Mouse (Mus musculus): ENCODE results near the gene Gm11492. TPM values are rescaled to one million over a fixed set of nuclear protein-coding genes. Genes with fewer than 3 reads are reported as not detected.
A peak's percentile ranks its signal among the peaks of the same experiment; 100 is the strongest.

Gm11492 gene
- polyA plus RNA-seq, 1 experiment from 2014 or later, result not detected

DNA sequence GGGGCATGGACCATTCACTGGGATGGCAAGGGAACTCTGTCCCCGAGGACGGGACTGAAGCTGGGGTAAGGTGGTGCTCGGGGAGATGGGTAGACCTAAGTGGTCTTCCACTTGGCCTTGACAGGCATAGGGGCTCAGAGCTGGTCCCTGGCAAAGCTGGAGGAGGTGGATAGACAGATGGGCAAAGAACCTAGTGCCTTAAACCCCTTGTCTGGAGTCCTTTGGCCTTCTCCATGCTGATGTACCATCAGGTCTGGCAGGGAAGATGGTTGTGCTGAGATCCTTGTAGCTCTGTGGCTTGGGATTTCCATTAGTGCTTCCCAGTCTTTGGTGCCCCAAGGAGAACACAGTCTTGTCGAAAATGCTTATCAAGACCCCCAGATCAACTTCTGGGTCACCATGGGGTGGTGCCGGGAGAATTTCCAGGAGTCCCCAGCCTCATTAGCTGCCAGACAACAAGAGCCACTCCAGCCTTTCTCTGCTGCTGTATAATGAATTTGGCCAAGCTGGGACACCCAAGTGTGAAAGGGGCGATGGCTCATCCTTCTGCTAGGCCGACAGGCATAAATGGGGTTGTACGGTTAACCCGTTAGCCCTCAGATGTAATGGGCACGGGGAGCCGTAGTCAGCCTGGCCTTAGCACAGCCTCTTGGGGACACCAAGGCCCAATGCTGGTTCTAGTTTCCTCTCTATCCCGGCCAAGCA lies 14.9 kb downstream of the Gm11492 start:
- Histone ChIP-seq H3K4me3 (no peak overlapping the region), H3K36me3 (no peaks in the 10 kb centered on the region), H3K9ac (no peak overlapping the region), H3K9me3 (no peaks in the 10 kb centered on the region), H3K4me1 (replicated peaks) (peaks cover 22% of the 10 kb centered on the region), H3K4me2 (no peak overlapping the region), H3K27me3 (peaks cover 11% of the 10 kb centered on the region; the same call in 1 of the 2 replicates), H3K27ac (no peak overlapping the region)
- ATAC-seq (ENCODE audit: low FRiP score), result no peak
- WGBS, result 92% methylated on average over 12 of the region's 12 CpGs

DNA sequence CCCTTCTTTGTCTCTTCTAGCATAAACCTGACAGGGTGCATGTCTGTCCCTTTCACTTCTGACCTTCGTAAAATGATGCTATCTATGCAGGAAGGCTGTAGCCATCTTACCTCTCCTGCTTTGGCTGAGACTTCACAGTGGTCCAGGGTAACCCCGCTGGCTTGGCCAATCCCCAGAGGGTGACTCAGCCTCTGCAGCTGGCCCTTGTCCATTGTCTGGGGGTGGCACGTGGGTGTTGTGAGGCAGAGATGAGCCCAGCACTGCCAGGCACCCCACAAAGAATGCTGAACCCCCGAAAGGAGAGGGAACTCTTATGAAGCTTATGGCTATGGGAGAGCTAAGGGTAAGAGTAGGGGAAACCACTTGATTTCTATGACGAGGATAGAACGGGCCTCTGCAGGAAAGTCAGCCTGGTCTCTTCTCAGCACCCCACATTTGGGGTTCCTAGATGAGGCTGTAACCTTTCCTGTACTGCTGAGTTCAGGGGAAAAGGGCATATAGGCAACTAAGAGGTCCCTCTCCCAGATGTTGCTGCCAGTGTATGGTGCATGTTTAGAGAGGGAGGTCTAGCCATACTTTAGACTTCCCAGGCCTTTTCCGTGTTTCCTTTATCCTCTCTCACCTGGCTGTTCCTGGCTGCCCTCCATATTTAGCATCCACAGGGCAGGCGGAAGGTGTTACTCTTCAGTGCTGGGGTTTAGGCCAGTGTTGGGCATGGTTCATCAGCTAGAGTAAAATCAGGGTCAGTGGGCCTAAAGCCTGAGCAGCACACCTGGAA lies 15.7 kb downstream of the Gm11492 start:
- no peaks in the 10 kb centered on the region for H3K36me3 ChIP-seq
- 0 out of 2 replicates have a peak, but pooled peaks cover 3% of the 10 kb centered on the region for H3K27me3 ChIP-seq
- no peaks in the 10 kb centered on the region for H3K9me3 ChIP-seq
- peaks cover 22% of the 10 kb centered on the region for H3K4me1 ChIP-seq (replicated peaks)
- no peak overlapping the region for H3K9ac ChIP-seq
- H3K4me2 ChIP-seq, result no peak overlapping the region
- no peak for ATAC-seq (ENCODE audit: low FRiP score)
- H3K4me3 ChIP-seq, result no peak overlapping the region
- 85% methylated on average over 8 of the region's 8 CpGs for WGBS
- no peak overlapping the region for H3K27ac ChIP-seq

DNA sequence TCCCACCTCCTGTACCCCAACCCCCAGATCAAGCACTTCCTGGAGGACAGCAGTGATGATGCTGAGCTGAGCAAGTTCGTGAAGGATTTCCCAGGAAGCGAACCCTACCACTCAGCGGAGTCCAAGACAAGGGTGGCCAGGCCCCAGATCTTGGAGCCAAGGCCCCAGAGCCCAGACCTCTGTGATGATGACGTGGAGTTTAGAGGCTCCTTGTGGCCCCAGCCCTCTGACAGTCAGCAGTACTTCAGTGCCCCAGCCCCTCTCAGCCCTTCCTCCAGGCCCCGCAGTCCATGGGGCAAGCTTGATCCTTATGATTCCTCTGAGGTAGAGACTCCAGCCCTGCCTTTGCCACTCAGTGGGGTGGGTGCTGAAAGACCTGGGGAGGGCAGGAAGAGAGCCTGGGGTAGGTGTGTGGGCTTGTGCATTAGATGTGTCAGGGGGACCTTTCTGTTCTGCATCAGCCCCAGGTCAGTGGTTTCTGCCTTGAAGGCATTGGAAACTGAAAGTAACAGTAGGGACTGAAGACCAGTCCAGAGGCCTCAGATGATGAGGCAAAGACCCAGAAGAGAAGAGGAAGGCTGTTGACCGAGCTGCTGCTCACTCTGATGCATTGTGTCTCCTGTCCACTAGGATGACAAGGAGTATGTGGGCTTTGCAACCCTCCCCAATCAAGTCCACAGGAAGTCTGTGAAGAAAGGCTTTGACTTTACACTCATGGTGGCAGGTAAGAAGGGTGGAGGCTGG lies 17.0 kb downstream of the Gm11492 start:
- H3K4me3 ChIP-seq, result no peak overlapping the region
- H3K36me3 ChIP-seq, result no peaks in the 10 kb centered on the region
- no peak overlapping the region for H3K4me2 ChIP-seq
- WGBS, result 85% methylated on average over 6 of the region's 6 CpGs
- H3K27me3 ChIP-seq, result no peaks in the 10 kb centered on the region
- H3K4me1 ChIP-seq (replicated peaks), result peaks cover 10% of the 10 kb centered on the region
- H3K27ac ChIP-seq, result no peak overlapping the region
- H3K9me3 ChIP-seq, result no peaks in the 10 kb centered on the region
- ATAC-seq (ENCODE audit: low FRiP score), result no peak
- no peak overlapping the region for H3K9ac ChIP-seq

DNA sequence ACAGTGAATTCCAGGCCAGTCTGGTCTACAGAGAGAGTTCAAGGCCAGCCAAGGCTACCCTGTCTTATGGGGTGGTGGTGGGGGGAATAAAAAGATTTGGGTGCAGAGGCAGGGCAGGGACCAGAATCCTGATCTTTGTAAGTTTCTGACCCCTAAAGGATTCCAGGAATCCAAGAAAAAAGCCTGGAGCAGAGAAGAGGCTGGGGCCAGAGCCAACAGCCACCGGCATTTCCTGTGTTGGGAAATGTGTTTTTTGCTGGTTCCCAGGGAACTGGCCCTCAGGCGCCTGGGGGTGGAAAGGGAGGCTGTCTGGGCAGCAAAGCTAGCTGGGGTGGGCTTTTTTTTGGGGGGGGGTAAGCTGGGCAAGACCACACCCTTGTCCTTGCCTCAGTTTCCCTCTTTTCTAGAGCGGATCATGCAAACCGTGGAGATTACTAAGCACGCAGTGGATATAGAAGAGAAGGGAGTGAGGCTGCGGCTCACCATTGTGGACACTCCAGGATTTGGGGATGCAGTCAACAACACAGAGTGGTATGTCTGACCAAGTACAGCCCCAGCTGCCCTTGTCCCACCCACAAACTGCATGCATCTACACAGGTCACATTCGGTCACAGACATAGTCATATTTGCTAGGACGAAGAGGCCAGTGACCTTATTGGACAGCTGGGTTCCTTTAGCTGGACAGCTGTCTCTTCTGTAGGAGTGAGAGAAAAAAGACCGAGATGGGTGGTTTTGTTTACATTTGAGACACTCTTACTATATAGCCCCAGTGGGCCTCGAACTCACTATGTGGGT lies 18.5 kb downstream of the Gm11492 start:
- no peak for ATAC-seq (ENCODE audit: low FRiP score)
- 85% methylated on average over 10 of the region's 10 CpGs for WGBS

DNA sequence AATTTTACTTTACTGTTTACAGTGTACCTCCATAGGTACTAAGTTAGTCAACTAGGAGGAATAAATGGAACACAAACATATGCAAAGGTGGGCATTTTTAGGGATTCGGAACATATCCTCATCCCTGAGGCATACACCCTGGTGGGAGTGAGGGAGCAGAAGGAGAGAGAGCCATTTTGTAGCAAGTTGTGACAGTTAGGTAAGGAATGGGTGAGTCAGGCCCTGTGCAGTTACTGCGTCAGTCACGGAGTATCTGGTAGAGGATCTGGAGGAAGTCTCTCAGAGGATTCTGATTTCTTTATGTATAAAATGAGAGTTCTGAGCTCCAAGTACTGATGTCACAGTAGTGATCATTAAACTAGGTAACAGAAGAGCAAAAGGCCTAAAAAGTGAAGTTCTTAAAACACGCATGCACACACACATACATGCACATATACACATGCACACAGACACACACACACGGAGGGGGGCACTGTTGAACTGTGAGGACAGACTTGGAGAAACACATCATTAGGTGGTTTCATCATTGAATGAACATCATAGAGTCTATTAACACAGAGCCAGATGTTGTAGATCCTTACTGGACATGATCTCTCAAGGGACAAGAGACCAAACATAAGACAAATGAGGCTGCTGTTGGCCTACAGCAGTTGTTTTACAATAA lies 20.9 kb downstream of the Gm11492 start:
- Histone ChIP-seq H3K4me2 (no peak overlapping the region), H3K27ac (no peak overlapping the region), H3K27me3 (no peaks in the 10 kb centered on the region), H3K9me3 (no peaks in the 10 kb centered on the region), H3K9ac (no peak overlapping the region), H3K36me3 (no peaks in the 10 kb centered on the region), H3K4me3 (no peak overlapping the region), H3K4me1 (replicated peaks) (peaks cover 25% of the 10 kb centered on the region)
- 96% methylated on average over 5 of the region's 5 CpGs for WGBS
- ATAC-seq (ENCODE audit: low FRiP score), result no peak

More for the DNA sequence above, 18.5 kb downstream of the Gm11492 start:
- no peak overlapping the region for H3K9ac ChIP-seq
- no peaks in the 10 kb centered on the region for H3K9me3 ChIP-seq
- H3K36me3 ChIP-seq, result no peaks in the 10 kb centered on the region
- H3K27me3 ChIP-seq, result no peaks in the 10 kb centered on the region
- peaks cover 12% of the 10 kb centered on the region for H3K4me1 ChIP-seq (replicated peaks)
- no peak overlapping the region for H3K4me2 ChIP-seq
- H3K4me3 ChIP-seq, result no peak overlapping the region
- H3K27ac ChIP-seq, result no peak overlapping the region

DNA sequence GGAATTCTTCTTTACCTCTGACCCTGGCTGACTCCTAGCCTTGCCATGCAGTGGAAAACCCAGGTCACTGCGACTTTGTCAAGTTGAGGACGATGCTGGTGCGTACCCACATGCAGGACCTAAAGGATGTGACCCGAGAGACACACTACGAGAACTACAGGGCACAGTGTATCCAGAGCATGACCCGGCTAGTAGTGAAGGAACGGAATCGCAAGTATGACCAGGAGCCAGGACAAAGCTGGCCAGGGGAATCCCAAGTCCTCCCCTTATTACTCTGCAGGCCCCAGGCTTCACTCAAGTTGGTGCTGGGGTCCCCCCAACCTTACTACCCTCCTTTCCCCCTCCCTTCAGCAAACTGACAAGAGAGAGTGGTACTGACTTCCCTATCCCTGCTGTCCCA lies 23.2 kb downstream of the Gm11492 start:
- no peak overlapping the region for H3K27ac ChIP-seq
- peaks cover 42% of the 10 kb centered on the region for H3K4me1 ChIP-seq (replicated peaks)
- H3K27me3 ChIP-seq, result no peaks in the 10 kb centered on the region
- H3K4me3 ChIP-seq, result no peak overlapping the region
- H3K9ac ChIP-seq, result peak overlapping the region; percentile 29; the same call in 1 of the 2 replicates
- no peaks in the 10 kb centered on the region; the same call in 1 of the 2 replicates for H3K36me3 ChIP-seq
- H3K9me3 ChIP-seq, result no peaks in the 10 kb centered on the region
- peak overlapping the region; percentile 87; the same call in 1 of the 2 replicates for H3K4me2 ChIP-seq
- 89% methylated on average over 8 of the region's 8 CpGs for WGBS
- no peak for ATAC-seq (ENCODE audit: low FRiP score)

DNA sequence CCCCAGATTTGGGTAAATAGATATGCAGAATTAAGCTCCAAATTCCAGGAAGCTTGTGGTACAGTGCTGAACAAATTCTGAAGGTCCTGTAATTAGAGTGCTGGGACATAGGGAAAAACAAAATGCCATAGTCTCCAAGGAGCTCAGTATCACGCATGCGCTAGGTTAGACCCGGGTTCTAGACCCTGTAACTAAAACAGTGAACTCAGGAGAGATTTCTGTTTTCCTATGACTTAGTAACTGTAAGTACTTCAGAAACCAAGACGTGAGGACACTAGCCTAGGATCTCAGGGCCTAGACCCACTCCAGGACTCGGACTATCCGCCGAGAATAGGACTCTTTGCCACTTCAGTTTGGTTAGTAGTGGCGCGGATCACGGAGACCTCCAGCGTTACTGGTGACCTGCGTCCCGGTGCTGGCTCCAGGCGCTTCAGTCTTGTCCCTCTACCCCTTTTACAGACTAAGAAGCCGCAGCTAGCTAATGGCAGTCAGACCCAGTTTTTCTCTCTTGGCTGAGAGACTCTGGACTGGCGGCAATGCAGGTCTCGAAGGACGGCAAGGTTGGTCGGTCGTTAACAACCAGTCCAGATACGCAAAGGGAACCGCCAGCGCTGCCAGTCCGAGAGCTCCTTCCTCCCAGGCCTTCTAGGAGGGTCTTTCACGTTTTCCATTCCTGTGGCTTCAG lies 24.5 kb downstream of the Gm11492 start:
- WGBS, result 2% methylated on average over 25 of the region's 25 CpGs
- H3K9me3 ChIP-seq, result no peaks in the 10 kb centered on the region
- H3K27me3 ChIP-seq, result no peaks in the 10 kb centered on the region
- H3K27ac ChIP-seq, result peak overlapping the region; percentile 92
- peak overlapping the region; percentile 75 for H3K4me3 ChIP-seq
- peaks cover 52% of the 10 kb centered on the region for H3K4me1 ChIP-seq (replicated peaks)
- H3K9ac ChIP-seq, result peak overlapping the region; percentile 92
- peak overlapping the region; percentile 87 for H3K4me2 ChIP-seq
- ATAC-seq (ENCODE audit: low FRiP score), result no peak
- no peaks in the 10 kb centered on the region; the same call in 1 of the 2 replicates for H3K36me3 ChIP-seq

DNA sequence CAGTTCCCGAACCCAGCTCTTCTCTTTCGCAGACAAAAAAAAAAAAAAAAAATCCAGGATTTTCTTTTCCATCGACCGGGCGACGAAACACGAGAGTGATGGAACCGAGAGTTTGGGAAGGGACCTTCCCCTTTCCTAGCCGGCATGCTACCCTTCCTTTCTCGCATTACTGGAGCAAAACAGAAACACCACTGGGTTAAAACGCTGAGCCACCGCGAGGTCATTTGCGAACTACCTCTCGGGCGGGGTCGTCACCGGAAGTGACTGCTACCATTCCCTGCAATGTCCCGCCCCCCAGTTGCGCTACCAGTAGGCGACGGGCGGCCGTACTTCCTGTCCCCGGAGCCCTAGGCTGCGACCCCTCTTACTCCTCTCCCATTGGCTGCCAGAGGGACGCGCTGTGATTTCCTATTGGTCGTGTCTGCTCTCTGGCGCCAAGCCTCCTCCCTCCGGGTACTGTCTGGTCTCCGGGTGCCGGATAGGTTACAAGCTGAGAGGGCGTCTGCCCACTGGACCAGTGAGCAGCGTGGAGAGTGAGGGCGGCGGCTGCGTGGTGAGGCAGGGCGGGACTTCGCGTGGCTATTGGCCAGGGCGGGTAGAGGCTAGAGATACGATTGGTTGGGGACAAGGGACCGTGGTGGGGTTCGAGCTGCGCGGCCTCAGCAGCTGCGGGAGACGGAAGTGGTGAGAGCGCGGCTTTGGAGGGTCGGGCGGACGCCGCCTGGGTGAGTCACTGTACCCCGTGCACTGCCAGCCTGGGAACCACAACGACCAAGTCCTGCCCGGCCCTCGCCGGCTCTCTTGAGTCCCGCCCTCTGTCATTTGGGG lies 25.3 kb downstream of the Gm11492 start, which contains the start of gene Mtmr4:
TSS of gene Mtmr4 (plus strand) at position 637 of the 828 bp plus-strand sequence.
- peak; percentile 98 for ATAC-seq (ENCODE audit: low FRiP score)

DNA sequence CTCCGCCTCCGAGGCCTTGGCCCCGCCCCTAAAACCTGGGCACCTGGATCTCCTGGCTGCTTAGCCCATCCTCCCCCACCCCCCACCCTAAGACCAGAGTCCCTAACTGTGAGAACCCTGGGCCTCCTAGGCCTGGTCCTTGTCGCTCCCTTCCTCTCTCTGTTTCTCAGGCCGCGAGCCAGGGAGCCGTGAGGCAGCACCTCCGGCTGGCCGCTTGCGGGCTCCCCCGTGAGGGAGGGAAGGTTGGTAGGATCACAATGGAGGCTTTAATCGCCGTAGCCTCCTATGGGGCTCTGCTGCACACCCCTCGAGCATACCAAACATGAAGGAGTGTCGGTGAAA lies 25.9 kb downstream of the Gm11492 start:
- Histone ChIP-seq H3K9me3 (no peaks in the 10 kb centered on the region), H3K27me3 (no peaks in the 10 kb centered on the region), H3K4me1 (replicated peaks) (peaks cover 66% of the 10 kb centered on the region), H3K4me2 (peak overlapping the region; percentile 73), H3K9ac (peak overlapping the region; percentile 77), H3K27ac (peak overlapping the region; percentile 93), H3K4me3 (peak overlapping the region; percentile 75), H3K36me3 (peaks cover 5% of the 10 kb centered on the region)
- peak; percentile 49; the same call in 1 of the 2 replicates for ATAC-seq (ENCODE audit: low FRiP score)
- WGBS, result 0% methylated on average over 12 of the region's 15 CpGs

More for the DNA sequence above, 25.3 kb downstream of the Gm11492 start, which contains the start of gene Mtmr4:
- H3K4me1 ChIP-seq (replicated peaks), result peaks cover 60% of the 10 kb centered on the region
- H3K27me3 ChIP-seq, result no peaks in the 10 kb centered on the region
- H3K4me3 ChIP-seq, result peak within 1 kb of the TSS; percentile 75
- peak within 1 kb of the TSS; percentile 87 for H3K4me2 ChIP-seq
- under 1% methylated on average over 60 of the region's 61 CpGs for WGBS
- H3K9me3 ChIP-seq, result no peaks in the 10 kb centered on the region
- H3K36me3 ChIP-seq, result no peaks in the 10 kb centered on the region; the same call in 1 of the 2 replicates
- H3K9ac ChIP-seq, result peak within 1 kb of the TSS; percentile 92
- peak within 1 kb of the TSS; percentile 93 for H3K27ac ChIP-seq
